Mouse (Mus musculus): ENCODE results near the gene Phactr4.
"Not testable (repeated sequence)": the region's sequence is repeated elsewhere in the genome, so short reads cannot be mapped to it uniquely, and the experiment has no call there.

Gene Phactr4

GRCm38 (mm10) chr4:132421923-132422782 lies at the start of gene Phactr4:
Gene Phactr4, minus strand, starts transcription at chr4:132422489.
- peak; percentile 99 for DNase-seq (ENCODE audit: low spot score)

GRCm38 (mm10) chr4:132469873-132470272 lies 47.6 kb upstream of the Phactr4 start:
- peak; percentile 81 for DNase-seq (ENCODE audit: low spot score)

DNA sequence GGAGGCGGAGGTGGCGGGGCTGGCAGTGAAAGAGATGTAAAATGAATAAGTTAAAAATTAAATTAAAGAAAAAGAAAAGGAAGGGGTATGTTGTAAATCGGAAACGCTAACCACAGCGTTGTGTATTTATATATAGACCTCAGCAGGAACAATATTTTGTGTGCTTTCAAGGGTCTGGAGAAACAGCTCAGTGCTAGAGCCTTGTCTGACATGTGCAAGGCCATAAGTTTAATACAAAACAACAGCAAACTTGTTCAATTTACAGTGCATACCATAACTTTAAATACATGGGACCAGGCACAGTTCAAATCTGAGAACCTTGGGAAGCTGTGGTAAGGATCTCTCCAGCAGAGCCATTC lies 41.9 kb upstream of the Phactr4 start:
- DNase-seq (ENCODE audit: low spot score), result no peak

DNA sequence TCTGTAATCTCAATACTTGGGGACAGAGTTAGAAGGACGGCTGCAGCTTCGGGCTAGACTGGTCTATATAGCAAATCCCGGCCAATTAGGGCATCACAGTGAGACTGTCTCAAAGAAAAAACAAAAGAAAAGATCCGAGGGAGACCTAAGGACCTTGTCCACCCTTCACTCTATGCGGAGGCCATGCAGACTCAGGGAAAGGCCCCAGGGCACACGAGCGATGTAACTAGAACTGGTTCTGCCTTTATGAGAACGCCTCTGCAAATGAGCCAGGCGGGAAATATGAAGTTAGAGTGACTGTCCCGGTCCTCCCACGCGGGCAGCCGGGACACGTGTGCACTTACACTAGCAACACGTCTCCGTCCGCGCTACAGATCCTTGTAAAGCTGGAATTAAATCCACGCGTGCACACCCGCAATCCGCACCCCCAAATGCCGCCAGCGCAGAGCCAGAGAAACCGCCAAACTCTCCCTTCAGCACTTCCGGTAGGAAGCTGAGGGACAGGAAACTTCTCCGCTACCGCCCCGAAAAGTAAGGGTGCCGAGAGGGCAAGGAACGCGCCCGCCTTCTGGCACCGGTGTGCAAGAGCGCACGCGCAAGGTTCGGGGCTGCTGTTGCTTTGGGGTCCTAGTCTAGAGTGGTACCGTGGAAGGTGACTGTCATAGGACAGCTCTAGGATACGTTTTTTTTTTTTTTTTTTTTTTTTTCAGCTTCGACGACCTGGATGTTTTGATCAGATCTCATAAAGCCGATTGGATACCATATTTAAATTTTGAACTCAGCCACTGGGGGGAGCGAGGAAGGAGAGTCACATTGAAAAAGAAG lies 41.4 kb upstream of the Phactr4 start, which contains the start of gene Med18:
TSS of gene Med18 (minus strand) at position 492 of the 825 bp plus-strand sequence.
- DNase-seq (ENCODE audit: low spot score), result peak; percentile 93

- DNase-seq (ENCODE audit: low spot score), result no peak
Observed at GRCm38 (mm10) chr4:132462836-132463235, 40.5 kb upstream of the Phactr4 start.

- DNase-seq (ENCODE audit: low spot score), result no peak
Observed at GRCm38 (mm10) chr4:132460225-132460624, 37.9 kb upstream of the Phactr4 start.

- no peak for DNase-seq (ENCODE audit: low spot score)
Observed at GRCm38 (mm10) chr4:132455561-132455960, 33.3 kb upstream of the Phactr4 start.

- no peak for DNase-seq (ENCODE audit: low spot score)
Observed at GRCm38 (mm10) chr4:132455146-132455545, 32.9 kb upstream of the Phactr4 start.

DNA sequence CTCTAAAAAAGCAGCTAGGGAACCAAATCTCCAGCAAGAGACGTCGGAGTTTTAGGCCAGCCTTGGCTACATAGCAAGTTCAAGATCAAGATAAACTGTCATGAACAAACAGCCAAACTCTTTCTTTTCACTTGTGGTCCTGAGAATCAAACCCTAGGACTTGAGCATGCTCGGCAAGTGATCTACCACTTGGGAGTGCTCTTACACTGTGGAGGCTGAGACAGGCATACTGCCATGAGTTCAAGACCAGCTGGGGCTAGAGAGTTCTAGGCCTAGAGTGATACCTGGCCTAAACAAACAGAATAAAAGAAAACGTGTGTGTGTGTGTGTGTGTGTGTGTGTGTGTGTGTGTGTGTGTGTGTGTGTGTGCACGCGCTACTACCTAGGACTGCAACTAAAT lies 31.9 kb upstream of the Phactr4 start:
- no peak for DNase-seq (ENCODE audit: low spot score)

- no peak for DNase-seq (ENCODE audit: low spot score)
Observed at GRCm38 (mm10) chr4:132449778-132450177, 27.5 kb upstream of the Phactr4 start.

DNA sequence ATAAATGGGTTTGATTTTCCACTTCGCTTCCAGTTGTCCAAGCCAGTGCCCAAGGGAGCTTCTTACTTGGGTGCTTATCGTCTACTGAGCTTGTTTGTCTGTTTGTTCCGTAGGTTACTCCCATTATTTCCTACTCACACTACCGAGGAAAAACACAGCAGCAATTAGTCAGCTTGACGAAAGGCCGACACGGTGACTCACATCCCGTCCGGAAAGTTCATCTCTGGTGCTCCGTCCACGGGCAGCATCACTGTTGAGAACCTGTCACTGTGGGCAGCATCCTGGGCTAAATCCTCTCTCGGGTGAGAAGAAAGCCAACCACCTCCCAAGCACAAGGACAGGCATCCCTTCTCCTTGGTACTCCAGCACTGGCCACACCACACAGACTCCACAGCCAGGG lies 23.8 kb upstream of the Phactr4 start:
- DNase-seq (ENCODE audit: low spot score), result no peak

DNA sequence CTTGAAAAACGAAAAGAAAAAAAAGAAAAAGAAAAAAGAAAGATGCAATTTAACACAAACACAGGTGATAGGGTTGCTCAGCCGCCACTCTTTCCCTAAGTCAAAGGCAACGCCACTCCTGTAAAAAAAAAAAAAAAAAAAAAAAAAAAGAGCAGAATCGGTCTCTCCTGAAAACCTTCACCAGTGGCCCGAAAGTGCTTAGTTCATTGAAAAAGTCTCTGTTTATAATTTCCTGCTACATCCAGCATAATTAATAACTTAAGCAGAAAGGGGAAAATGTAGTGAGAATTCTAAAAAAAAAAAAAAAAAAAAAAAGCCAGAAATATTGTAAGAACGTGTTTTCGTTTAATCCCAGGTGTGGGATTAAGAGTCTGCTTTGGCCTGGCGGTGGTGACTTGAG lies 22.2 kb upstream of the Phactr4 start:
- DNase-seq (ENCODE audit: low spot score), result no peak

DNA sequence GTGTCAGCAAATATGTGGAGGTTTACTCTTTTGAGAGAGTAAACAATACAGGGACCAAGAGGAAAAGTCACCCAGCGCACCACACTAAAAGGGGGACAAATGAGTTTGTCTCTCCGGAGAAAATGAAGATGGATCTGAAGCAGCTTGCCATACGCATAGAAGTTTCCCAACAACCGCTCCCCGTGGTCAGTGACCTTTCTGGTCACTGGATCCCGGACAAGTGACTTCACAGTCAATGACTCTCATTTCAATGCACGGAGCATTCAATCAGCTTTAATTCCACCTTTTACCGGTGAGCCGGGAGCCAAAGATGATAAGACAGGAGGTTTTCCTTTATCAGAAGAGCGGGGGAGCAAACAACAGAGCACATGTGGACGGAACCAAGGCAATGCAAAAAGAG lies 15.6 kb upstream of the Phactr4 start:
- DNase-seq (ENCODE audit: low spot score), result no peak

- peak; percentile 20 for DNase-seq (ENCODE audit: low spot score)
Observed at GRCm38 (mm10) chr4:132432717-132433372, 10.6 kb upstream of the Phactr4 start.

GRCm38 (mm10) chr4:132428022-132428542 lies 5.8 kb upstream of the Phactr4 start:
- peak; percentile 66 for DNase-seq (ENCODE audit: low spot score)

- DNase-seq (ENCODE audit: low spot score), result no peak
Observed at GRCm38 (mm10) chr4:132427493-132427892, 5.2 kb upstream of the Phactr4 start.

DNA sequence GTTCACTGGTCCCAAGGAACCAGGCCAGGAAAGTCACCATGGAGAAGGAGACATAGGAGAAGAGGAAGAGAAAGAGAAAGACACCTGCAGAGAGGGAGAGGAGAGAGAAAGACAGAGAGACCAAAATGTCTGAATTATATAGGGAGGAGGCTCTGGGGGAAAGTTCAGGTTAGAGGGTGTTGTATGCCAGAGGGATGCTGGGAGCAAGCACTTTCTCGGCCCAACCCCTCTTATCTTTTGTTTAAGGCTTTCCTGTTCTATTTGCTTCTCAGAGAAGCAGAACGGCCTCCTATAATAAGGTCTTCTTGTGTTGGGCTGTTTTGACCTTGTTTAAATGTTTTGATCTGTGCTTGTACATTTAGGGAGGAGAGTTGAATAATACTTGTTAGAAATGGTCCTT lies 3.7 kb upstream of the Phactr4 start:
- no peak for DNase-seq (ENCODE audit: low spot score)

- DNase-seq (ENCODE audit: low spot score), result no peak
Observed at GRCm38 (mm10) chr4:132424765-132425164, 2.5 kb upstream of the Phactr4 start.

DNA sequence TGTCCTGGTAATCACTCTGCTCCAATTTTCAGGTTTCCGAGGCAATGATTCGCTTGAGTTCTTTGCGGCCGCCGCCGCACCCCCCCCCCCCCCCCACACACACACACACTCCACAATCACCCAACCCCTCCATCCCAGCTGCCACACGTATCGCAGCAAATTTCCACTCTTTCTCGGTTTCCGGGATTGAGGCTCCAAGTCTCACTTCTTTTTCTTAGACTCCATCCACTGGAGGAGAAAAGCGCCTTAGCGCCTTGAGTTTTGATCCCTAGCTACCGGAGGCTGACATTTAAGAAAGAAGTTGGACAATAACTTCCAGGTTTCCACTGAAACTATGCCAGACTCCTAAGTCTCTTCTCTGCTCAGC lies 750 bp downstream of the Phactr4 start:
- no peak for DNase-seq (ENCODE audit: low spot score)

- no peak for DNase-seq (ENCODE audit: low spot score)
Observed at GRCm38 (mm10) chr4:132420471-132420870, 1.8 kb downstream of the Phactr4 start.

DNA sequence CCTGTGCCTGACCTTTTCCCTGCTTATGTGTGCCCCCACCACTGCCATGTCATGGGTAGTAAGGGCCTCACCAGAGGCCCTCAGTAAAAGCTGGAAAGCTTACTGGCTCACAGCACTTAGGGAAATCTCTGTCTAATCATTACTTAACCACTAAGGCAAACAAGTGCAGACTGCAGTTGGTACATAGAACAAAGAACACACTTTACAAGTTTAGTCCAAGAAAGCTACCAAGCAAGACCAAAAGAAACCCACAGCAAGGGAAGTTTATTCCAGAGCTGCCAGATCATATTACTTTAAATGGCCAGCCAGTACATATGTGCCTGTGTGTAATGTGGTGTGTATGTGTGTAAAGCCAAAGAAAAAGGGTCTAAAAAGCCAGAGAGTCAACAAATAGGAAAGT lies 6.3 kb downstream of the Phactr4 start:
- peak; percentile 56 for DNase-seq (ENCODE audit: low spot score)

DNA sequence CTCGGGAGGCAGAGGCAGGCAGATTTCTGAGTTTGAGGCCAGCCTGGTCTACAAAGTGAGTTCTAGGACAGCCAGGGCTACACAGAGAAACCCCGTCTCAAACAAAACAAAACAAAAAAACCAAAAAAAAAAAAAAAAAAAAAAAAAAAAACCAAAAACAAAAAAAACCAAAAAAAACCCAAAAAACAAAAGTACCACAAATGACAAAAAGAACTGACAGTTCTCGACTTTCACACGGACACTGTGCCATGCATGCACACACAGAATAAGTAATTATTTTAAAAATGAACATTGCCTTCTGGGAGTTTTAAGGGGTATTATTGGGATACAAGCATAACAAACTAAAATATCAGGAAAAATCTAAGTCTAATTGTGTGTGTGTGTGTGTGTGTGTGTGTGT lies 9.0 kb downstream of the Phactr4 start:
- not testable (repeated sequence) for DNase-seq (ENCODE audit: low spot score)
